Mouse (Mus musculus) layer of hippocampus, postnatal 36 days (tissue): ENCODE results near the gene Fshr. TPM values are rescaled to one million over a fixed set of nuclear protein-coding genes. Genes with fewer than 3 reads are reported as not detected.
"Not testable (repeated sequence)": the region's sequence is repeated elsewhere in the genome, so short reads cannot be mapped to it uniquely, and the experiment has no call there.

Experiments
- DNase-seq, 2 experiments: peaks; one replicate each; pipeline ENCODE4 v3.0.0; 2022
- total RNA-seq, 2 experiments: library from RNA; stranded (reverse); gene quantifications; 2 replicates each; pipeline ENCODE4 v1.2.3; 2021

Gene Fshr
- not detected for total RNA-seq

DNA sequence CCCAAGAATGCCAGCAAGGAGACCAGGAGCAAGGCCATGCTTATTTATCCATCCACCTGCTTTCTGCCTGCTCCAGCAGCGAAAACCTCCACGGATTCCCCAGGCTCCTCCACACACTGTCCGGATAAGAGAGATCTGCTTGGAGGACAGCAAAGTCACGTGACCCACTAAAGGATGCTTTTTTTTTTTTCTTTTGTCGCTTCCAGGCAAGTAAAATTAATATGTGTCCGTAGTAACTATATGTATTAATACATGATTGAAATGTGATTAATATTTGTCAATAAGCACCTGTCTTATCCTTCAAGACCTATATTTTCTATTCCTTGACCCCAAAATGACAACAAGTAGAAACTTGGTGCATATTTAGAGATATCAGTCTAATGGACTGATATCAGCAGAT, at the start of gene Fshr:
Gene Fshr, minus strand, starts transcription at position 101 of the 400 bp plus-strand sequence.
- no peak for DNase-seq

DNA sequence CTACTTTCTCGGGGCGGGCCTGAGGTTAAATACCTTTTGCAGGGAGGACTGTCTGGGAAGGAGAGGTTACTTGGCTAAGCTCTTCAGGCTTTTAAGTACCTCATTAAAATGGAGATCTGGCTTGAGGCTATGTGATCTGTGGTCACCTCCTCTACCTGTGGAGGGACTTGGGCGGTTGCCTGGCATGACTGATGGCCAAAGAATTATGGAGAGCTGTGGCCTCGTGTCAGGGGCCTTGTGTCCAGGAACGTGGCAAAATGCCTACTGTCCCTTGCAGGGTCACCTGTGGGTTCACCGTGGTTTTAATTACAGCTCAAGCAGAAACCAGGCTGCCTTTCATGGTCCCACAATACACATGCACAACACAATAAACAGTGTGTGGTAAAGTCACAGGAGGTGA, 1.7 kb upstream of the Fshr start:
- no peak for DNase-seq

DNA sequence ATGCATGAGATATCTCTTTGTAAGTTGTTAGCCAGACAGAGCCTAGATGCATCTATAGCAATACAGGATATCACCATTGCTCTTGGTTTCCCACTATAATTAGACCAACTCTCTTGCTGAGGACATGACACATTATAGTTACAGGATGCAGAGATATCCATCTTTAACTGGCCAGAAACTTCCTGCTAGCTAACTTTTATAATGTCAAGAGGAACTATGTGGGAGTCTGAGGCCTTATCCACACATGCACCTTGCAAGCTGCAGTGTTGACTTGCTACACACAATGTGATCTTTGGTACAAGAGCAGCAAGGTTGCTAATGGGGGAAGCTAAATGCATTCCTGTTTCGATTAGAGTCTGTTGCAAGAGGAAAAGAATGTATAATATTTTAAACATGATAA, 26.9 kb downstream of the Fshr start:
- DNase-seq: no peak

DNA sequence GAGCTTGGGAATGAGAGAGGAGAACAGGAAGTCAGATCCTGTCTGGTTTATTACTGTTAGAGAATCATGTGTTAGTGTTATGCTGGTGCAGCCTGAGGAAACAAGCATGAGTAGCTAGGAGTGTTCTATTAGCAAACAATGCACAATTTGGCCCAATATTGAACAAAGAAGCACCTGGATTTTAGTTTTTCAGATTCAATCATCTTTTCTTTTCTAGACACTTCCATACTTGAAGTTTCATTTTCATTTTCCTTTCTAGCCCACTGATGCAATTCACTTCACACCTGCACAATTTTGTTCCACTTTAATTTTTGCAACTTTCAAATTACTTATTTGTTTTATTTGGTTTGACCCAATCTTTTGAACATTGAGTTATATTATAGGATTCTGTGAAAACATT, 35.7 kb downstream of the Fshr start:
- DNase-seq: no peak

DNA sequence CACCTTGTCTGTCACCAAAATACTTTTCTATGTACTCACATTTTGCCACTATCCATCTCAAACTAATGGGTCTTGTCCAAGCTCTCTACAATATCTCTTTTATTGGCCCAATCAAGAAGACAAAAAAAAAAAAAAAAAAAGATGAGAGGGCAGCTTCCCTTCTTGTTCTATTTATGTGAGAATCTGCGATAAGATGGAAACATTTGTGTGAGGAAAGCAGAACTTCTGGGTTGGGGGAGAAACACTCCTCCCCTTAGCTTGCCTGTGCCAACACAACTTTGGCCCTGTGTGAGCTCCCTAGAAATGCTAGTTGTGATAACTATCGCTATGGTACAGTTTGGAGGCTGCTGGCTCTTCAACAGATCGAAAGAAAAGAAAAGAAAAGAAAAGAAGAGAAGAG, 38.0 kb downstream of the Fshr start:
- no peak for DNase-seq

DNA sequence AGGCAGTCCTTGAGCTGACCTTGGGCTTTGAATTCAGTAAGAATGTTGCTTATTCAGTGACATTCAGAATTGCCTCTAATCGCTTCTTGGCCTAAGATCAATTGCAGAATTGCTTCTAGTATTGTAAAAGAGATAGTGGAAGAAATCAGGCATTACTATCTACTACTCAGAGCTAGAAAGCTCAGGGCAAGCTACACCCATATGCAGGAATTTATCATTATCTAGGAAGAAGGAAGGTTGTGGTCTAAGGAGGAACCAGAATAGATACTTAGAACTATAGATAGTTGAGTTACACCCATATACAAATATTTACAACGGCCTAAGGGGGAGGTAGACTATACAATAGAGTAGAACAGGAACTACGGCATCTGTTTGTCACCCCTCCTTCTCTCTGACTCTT, 41.1 kb downstream of the Fshr start:
- not testable (repeated sequence) for DNase-seq

DNA sequence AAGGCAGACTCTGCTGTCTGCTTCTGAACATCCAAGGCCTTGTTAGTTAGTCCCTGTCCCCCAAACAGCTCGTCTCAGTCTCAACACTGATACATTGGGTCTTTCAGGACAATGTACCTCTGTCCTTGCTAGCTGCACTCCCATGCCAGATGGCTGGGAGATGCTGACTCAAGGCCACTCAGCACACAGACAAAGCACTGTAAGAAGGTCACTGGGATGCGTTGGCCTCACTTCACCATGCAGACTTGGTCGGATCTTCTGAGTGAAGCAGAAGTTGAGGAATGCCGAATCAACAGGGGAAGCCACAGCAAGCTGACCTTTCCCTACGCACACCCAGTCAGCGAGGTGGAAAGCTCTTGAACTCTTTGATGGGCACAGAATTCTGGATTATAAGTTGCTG, 55.7 kb downstream of the Fshr start:
- DNase-seq: no peak

DNA sequence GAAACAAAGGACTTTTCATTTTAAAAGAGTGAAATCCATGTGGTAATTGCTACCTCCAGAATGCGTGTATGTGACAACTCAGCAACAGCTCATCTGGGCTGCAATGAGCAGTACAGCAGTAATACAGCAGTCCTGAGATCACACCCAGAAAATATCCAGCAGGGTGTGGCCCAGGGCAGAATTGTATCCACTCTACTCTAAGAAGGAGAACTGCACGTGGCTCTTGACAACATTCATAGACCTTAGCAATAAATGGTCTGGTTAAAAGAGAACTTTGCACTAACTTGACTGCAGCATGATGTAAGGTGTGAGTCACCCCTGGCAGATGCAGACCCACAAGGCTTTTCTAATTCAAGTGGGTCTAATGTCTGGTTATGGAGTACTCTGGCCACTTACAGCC, 80.5 kb downstream of the Fshr start:
- DNase-seq: no peak

DNA sequence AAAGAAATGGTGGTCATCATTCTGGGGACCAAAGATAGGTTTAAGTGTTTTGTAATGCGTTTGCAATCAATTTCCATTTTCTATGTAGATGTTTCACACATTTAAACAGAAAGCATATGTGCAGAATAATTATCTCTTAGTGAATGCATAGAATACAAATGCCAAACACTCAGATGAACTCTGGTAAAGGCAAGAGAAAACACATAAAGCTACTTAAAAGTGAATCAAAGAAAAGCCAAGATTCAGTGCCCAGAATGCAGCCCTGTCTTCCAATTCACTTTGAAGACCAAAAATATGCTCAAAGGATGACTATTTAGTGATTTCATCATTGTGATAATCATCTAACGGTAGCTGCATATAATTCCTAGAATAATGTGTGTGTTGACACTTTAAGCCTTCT, 81.2 kb downstream of the Fshr start:
- DNase-seq: no peak

DNA sequence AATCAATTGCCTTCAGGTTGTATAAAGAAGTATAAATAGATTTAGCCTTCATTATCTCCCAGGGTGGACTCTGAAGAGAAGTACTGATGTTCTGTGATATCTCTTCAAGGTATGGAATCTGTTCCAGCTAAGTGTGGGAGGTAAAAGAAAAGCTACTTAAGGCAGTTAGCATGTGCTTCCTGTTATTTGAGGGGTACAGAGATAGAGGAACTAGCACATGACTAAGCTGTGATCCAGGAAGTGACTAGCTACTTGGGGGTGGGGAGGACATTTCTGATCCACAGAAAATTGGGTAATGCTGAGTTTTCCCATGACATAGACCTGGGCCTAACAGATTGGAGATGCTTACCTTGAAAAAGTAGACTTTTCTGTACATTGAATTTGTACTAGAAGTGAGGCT, 86.5 kb downstream of the Fshr start:
- no peak for DNase-seq

DNA sequence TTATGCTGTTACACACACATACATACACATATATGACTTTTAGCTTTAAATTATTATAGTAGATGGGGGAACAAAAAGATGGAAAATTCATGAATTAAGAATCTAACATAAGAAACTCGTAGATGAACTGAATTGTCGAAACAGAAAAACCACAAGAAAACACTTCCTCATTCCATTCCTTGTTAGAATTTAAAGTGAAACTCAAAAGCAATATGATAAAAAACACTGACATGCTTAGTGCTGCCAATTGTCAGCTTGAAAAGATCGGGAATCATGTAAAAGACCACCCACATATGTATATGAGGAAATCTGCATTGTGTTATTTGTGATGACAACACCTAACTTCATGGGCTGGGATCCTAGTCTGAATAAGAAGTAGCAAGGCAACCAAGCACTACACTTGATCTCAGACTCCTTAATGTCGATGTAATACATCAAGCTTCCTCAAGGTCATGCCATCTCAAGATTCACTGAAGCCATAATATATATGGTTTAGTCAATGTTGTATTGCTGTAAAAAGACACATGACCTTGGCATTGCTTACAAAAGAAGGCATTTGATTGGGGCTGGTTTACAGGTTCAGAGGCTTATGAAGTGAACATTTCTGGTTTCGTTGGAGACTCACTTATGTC, 99.6 kb downstream of the Fshr start:
- no peak for DNase-seq

DNA sequence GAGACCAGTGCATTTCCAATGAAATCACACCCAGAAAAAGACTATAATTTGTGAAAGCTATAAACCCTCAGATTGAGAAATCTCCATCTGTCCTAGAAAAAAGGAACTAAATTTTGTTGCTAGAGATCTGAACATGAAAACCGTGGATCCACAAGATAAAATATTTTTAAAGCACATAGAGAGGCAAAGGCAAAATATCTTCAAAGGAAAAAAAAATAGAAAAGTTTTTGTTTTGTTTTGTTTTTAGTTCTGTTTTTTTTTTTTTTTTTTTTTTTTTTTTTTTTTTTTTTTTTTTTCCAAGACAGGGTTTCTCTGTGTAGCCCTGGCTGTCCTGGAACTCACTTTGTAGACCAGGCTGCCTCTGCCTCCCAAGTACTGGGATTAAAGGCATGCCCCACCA, 100.7 kb downstream of the Fshr start:
- not testable (repeated sequence) for DNase-seq

DNA sequence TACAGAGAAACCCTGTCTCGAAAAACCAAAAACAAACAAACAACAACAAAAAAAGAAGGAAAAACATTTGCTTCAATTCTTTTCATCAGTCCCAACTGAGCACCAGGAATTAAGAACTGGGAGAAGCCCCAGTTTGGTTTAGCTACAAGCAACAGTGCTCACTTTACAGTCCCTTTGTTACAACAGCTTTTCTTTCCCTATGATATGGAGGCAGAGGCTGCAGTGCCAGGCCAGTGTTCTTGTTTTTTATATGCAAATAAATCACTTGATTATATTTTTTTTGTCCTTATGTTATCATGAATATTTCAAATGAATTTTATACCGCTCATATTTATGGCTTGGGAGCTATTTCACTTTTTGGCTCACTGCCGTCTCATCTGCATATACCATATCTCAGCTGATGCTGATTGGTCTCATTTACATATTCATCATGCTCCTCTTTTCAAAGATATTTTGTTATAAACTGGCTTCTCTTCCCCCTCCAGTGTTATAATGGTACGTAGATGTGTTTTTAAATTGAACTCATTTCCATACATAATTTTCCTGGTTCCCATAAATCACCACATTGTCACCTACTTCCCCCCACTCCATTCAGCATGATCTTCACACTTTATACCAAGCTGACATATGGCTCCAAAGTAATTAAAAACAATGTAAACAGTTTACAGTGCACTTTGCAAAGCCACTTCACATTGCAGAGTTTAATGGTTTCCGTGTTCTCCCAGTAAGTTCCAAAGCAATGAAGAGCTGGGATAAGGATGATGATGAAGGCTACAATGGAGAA, 110.6 kb downstream of the Fshr start:
- DNase-seq: no peak

DNA sequence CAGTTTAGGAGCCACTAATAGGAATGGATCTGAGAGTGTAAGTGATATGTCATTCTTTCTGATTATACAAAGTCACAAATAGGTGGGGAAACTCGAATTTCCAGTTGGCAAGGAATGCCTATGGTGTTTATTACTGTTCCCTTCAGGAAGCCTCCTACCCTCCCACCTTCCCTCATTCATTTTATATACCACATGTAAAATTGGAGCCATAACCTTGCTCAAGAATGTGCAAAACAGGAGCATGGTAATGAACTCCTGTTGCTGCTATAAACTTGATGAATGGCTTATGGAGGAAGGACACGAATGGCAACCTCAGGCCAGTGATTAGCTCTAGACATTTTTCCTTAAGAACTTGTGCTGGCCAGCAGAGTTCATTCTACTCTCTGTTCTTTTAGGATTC, 117.6 kb downstream of the Fshr start:
- no peak for DNase-seq

DNA sequence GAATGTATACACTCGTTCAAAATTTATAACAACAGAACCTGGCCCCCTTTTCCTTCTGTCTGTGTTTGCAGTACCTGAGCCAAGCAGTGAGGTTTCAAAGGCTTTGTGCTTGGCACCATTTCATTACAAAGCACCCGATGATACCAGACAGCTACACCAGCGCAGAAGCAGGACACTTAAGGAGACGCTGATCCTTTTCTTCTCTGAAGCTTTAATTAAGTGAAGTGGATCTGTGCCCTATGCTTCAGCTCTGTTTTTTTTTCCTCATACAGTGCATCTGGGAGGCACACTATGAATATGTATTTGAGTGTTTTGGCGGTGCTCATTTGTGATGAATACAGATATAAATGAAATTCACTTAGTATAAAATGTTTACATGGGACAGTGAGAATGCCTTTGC, 120.8 kb downstream of the Fshr start:
- no peak for DNase-seq

DNA sequence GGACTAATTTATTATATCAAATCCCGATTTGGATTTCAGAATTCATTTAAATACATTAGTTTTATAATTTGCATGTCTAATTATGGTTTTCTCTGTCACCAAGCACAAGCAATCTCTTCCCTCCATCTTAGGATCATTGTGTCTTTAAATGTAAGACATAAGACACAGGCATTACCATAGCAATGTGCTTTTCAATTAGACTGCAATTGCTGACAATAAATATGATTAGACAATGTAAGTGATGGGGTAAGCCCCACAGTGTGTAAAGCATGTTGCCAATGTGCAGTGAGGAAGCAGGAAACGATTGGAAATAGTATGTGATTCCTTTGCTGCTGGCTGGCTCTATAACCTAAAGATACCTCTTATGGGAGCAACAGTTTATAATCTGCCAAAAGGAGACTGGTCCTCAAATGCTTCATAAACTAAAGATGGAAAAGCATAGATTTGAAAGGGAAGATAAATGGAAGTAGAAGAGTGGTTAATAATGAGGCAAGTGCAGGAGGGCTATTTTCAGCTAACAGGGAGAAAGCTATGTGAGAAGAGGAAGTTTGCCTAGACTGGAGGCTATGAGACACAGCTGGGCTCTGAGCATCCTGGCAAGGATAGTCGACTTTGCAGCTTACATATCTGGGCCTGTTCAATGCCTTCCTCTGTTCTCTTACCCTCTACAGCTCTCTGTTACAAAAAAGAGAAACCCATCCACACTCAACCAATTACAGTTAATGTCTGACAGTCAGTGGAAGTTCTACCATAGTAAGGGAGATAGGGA, 136.0 kb downstream of the Fshr start:
- no peak for DNase-seq

DNA sequence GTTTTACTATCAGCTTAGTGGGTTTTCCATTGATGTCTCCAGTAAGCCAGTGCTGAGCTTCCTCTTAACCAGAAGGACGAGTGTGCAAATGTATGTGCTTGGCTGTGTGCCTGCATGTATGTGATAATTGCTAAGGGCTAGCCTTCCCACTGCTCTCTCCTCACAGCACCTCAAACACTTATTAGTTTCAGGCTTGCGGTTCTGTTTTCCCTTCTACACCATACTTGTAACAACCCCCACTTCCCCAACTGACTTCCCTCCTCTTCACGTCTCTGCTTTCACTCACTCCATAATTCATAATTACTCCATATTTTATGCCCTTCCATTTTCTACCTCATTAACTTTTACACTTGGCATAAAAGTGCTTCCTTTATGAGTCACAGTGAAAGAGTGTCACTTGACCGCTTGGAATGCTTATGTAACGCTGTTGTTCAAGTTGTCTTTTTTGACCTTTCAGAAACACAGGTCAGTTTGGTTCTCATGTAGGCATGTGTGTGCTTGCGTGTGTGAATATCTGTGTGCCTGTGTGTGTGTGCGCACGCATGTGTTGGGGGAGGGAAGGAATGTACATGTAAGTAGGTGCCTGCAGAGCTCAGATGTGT, 138.0 kb downstream of the Fshr start:
- no peak for DNase-seq

DNA sequence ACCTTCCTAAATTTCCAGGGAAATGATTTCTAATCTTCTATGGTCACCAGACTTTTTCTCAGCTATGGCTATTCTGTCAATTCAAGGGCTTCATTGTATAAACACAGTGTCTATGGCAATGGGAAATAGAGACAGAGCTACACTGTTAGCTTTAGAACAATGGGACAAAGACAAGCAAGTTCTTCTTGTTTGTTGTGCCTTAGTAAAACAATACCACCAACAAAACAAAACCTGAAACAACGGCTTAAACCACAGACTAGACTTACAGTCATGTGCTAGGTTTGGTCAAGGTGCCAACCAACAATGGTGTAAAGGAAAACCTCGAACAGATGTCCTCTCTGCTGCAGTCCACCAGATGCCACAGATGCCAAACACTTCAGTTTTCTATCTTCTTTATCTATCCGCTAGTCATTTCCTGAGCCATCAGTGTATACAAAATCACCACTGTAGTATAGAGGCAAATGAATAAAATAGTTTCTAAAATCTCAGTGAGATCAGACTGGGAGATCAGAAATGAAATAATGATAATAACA, 149.4 kb downstream of the Fshr start:
- DNase-seq: no peak

DNA sequence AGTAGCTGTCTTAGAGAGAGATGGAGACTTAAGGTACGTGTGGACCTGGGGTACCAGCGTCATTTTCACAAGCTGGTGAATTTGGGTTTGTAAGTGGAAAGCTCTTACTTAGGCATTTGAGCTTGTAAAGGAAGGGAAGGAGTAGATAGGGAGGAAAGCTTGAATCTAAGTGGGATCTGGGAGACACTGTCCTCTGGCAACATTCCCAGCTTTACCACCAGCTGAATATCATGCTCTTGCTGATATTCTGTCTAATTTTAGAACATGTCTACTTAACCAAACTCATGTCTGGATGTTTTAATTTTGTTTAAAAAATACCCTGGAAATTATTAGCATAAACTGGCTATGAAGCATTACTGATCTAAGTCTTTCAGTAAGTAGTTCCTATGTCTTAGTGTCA, 151.4 kb downstream of the Fshr start:
- no peak for DNase-seq

DNA sequence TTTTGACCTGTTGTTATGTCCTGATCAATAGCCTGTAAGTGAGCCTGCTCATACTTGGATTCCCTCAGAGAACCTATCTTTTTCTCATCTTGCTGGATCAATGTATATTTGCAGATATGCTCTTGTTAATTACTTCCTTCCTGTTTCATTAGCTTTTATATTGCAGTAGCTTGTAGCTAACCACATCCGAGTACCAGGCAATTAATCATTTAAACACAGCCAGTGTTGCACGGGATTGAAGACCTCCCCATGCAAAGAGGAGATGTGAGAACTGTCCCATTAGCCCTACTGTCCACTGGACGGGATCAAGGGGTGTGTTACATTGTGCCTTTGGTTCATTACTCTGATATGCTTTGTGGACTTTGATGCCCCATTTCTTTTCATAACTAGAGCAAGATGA, 154.5 kb downstream of the Fshr start:
- DNase-seq: no peak

DNA sequence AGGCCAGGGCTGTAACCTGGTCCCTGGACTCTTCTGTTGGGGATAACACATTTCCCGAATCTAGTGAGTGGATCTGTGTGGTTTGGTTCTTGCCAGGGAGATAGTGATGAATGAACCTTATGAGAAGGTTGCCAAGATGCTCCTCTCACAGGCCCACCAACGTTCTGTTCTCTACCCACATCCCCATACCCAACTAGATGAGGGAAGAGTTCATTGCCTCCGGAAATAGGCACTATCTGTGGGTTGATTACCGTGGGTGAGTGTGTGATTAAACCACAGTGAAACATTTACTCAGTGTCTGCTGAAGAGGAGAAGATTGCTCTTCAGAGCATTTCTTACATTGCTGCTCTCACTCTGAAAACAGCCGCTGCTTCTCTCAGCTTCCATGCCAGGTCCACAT, 163.8 kb downstream of the Fshr start:
- DNase-seq: peak in 1 of 2 experiments; percentile 10

DNA sequence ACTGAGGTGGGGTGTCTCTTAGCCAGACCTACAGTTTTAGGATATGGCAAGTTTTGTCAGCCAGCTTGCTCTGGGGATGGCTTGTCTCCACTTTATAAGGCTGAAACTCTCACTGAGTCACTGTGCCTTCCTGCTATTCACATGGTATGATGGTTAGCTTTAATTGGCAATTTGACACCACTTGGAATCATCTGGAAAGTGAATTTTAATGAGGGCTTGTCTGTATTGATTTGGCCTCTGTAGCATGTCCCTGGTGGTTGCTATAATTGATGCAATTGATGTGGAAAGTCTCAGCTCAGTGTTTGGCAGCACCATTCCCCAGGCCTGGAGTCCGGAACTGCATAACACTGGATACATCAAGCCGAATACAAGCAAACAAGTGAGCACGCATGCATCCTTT, 164.4 kb downstream of the Fshr start:
- DNase-seq: no peak

DNA sequence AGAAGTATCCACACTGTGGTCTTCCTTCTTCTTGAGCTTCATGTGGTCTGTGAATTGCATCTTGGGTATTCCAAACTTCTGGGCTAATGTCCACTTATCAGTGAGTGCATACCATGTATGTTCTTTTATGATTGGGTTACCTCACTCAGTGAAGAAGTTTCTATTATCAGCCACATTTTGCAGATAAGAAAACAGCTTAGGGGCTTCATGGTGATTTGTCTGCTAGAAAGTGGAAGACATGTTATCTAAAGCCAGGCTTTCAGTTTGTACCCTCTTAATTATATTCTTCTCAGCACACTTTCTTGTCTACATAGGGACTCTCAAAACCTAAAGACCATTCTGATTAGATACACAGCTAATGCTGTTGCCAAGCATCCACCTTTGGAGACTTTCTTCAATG, 165.8 kb downstream of the Fshr start:
- no peak for DNase-seq
